28 mouse cellular contexts compared by ENCODE assay signal in the genomic region with DNA sequence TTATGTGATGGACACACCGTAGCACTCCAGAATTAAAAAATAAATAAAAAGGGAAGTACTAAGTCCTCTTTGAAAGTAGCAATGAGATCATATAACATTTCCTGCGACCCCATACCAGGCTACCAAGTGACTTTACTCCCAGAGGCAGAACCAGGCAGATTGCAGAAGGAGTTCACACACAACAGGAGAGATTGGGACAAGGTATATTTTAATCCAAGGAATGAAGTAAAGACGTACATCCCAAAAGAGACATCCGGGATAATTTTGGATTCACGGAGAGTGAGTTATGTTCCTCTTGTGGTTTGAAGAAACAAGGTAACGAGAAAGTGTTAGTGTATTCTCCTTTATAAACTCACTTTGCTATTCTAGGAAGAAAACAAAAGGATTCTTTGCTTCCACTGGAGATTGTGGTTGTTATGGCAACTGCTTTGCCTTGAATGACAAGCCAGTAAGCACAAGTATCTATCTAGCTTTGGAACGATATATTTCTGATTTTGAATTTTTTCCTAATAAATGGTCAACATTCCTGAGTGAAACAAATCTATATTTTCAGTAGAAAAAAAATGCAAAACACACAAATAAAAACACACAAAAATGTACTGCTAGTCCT.
DNase-seq lines count a peak whose midpoint lies in the region; ATAC-seq and TF ChIP-seq lines count a peak whose summit lies in the region.
"Had no signal": no experiment of that assay in that cellular context is flagged by ENCODE, and none has a peak within 500 bp of the region (broad histone marks: within the 10 kb centered on the region; RNA-seq: fewer than 3 reads in every experiment).

No protein-coding gene starts in this region.

- TF ChIP-seq CTCF in brain, embryonic 14.5 days (IDR thresholded peaks at IDR 0.05; ENCODE audit: borderline replicate concordance, extremely low read depth, insufficient read depth, insufficient read length): no peak

- DNase-seq in hindbrain, embryonic 14.5 days (ENCODE audit: low spot score): peak; percentile 53
- no peak for DNase-seq in hindbrain, embryonic 10.5 days (ENCODE audit: low spot score)
- peak; percentile 76 for DNase-seq in brain, embryonic 14.5 days (ENCODE audit: low read depth)
- DNase-seq in embryo, embryonic 10.5 days (ENCODE audit: low spot score): peak; percentile 34
- no peak for DNase-seq in urinary bladder, postnatal 25 days (ENCODE audit: low spot score)
- DNase-seq in gastrocnemius, postnatal 10 days: no peak
- DNase-seq: adrenal gland, postnatal 25 days; B cell, adult 2 months; cerebellum, adult 2 months; cerebellum, postnatal 14 days; gastrocnemius, postnatal 14 days; heart, postnatal 14 days; kidney, adult 18-20 months; kidney, postnatal 4 days; layer of hippocampus, postnatal 36 days; liver; lung, adult 2 months; lung, postnatal 10 days; right cerebral cortex, postnatal 25 days; thymus, postnatal 14 days had no signal

- peaks cover 17% of the 10 kb centered on the region for H3K4me1 ChIP-seq in hindbrain, embryonic 14.5 days (replicated peaks; ENCODE audit: control insufficient read depth, insufficient read depth, low read length)
- H3K4me1 ChIP-seq in hindbrain, embryonic 10.5 days (replicated peaks): peaks cover 27% of the 10 kb centered on the region
- H3K4me1 ChIP-seq in midbrain, embryonic 15.5 days: peaks cover 21% of the 10 kb centered on the region
- H3K4me1 ChIP-seq: forebrain, embryonic 15.5 days; stomach, embryonic 15.5 days had no signal

- H3K9me3 ChIP-seq in hindbrain, embryonic 14.5 days (ENCODE audit: control insufficient read depth, low read length): no peaks in the 10 kb centered on the region
- no peaks in the 10 kb centered on the region for H3K9me3 ChIP-seq in hindbrain, embryonic 10.5 days
- H3K9me3 ChIP-seq in midbrain, embryonic 15.5 days: no peaks in the 10 kb centered on the region
- H3K9me3 ChIP-seq: forebrain, embryonic 15.5 days; hindbrain, embryonic 13.5 days; stomach, embryonic 15.5 days had no signal

- H3K36me3 ChIP-seq in hindbrain, embryonic 14.5 days (replicated peaks; ENCODE audit: control insufficient read depth, insufficient read depth): no peaks in the 10 kb centered on the region
- H3K36me3 ChIP-seq in hindbrain, embryonic 10.5 days: no peaks in the 10 kb centered on the region
- no peaks in the 10 kb centered on the region for H3K36me3 ChIP-seq in midbrain, embryonic 15.5 days (replicated peaks)
- H3K36me3 ChIP-seq: forebrain, embryonic 15.5 days; hindbrain, embryonic 13.5 days; stomach, embryonic 15.5 days had no signal

- no peak for TF ChIP-seq POLR2A in brain, embryonic 14.5 days (IDR thresholded peaks at IDR 0.05; ENCODE audit: borderline replicate concordance, extremely low read depth, insufficient read depth, insufficient read length, poor library complexity, severe bottlenecking)

- 0 out of 2 replicates have a peak overlapping the region, but pooled peaks have one; percentile 29 for H3K27ac ChIP-seq in hindbrain, embryonic 14.5 days
- no peak overlapping the region for H3K27ac ChIP-seq in hindbrain, embryonic 10.5 days
- peak overlapping the region; percentile 53 for H3K27ac ChIP-seq in midbrain, embryonic 15.5 days
- H3K27ac ChIP-seq: forebrain, embryonic 15.5 days; hindbrain, embryonic 13.5 days; kidney, postnatal 0 days; liver, embryonic 14.5 days; macrophage; stomach, embryonic 15.5 days had no signal

- H3K27me3 ChIP-seq in hindbrain, embryonic 14.5 days (ENCODE audit: control insufficient read depth, insufficient read depth, low read length): no peaks in the 10 kb centered on the region
- no peaks in the 10 kb centered on the region for H3K27me3 ChIP-seq in hindbrain, embryonic 10.5 days (ENCODE audit: insufficient read depth, poor library complexity, severe bottlenecking)
- no peaks in the 10 kb centered on the region for H3K27me3 ChIP-seq in midbrain, embryonic 15.5 days (replicated peaks)
- H3K27me3 ChIP-seq: forebrain, embryonic 15.5 days; hindbrain, embryonic 13.5 days; stomach, embryonic 15.5 days had no signal

- 26% methylated on average over 7 of the region's 7 CpGs for WGBS in hindbrain, embryonic 14.5 days
- WGBS in hindbrain, embryonic 10.5 days: 48% methylated on average over 7 of the region's 7 CpGs
- 22% methylated on average over 7 of the region's 7 CpGs for WGBS in midbrain, embryonic 15.5 days

- H3K4me2 ChIP-seq in hindbrain, embryonic 14.5 days (replicated peaks): no peak overlapping the region
- no peak overlapping the region for H3K4me2 ChIP-seq in midbrain, embryonic 15.5 days
- H3K4me2 ChIP-seq: forebrain, embryonic 15.5 days; hindbrain, embryonic 13.5 days; stomach, embryonic 15.5 days had no signal

- ATAC-seq in hindbrain, embryonic 14.5 days (ENCODE audit: low FRiP score): no peak
- peak; percentile 54; the same call in 1 of the 2 replicates for ATAC-seq in midbrain, embryonic 15.5 days (replicated peaks)
- ATAC-seq: forebrain, embryonic 15.5 days had no signal

- H3K9ac ChIP-seq in hindbrain, embryonic 14.5 days: no peak overlapping the region
- H3K9ac ChIP-seq in midbrain, embryonic 15.5 days: no peak overlapping the region
- H3K9ac ChIP-seq: forebrain, embryonic 15.5 days; hindbrain, embryonic 13.5 days; liver, embryonic 14.5 days; stomach, embryonic 15.5 days had no signal

- no peak overlapping the region for H3K4me3 ChIP-seq in hindbrain, embryonic 14.5 days (replicated peaks; ENCODE audit: low read length)
- H3K4me3 ChIP-seq in hindbrain, embryonic 10.5 days: no peak overlapping the region
- H3K4me3 ChIP-seq in midbrain, embryonic 15.5 days: no peak overlapping the region
- H3K4me3 ChIP-seq: erythroblast, embryonic 14.5 days; forebrain, embryonic 15.5 days; hindbrain, embryonic 13.5 days; stomach, embryonic 15.5 days had no signal

Comparison
In these comparisons a context has a peak if more than half of its experiments do, and no peak if none do; other contexts are left out.
1. DNase-seq: peak in hindbrain, embryonic 14.5 days (single experiment), brain, embryonic 14.5 days (single experiment) and embryo, embryonic 10.5 days (single experiment); none in hindbrain, embryonic 10.5 days (single experiment), urinary bladder, postnatal 25 days (single experiment) and gastrocnemius, postnatal 10 days (single experiment).